Mouse (Mus musculus) forebrain, embryonic 11.5 days (tissue): ENCODE results near the gene Pef1. TPM values are rescaled to one million over a fixed set of nuclear protein-coding genes. Genes with fewer than 3 reads are reported as not detected.

Source experiments
- ATAC-seq: fragments of 200-750 bp; cut with Nextera tagmentation; replicated peaks from 2 replicates; pipeline ENCODE4 v1.8.0; 2017; ENCODE audit warnings: moderate TSS enrichment; ENCODE audit not compliant: low FRiP score
- DNase-seq: peaks from one replicate; pipeline ENCODE4 v3.0.0-alpha.2; 2017; ENCODE audit warnings: low spot score
- H3K27ac ChIP-seq: fragments of 300-500 bp; sonication (generic); 2 replicates; pipeline ENCODE4 v1.5.1; 2014; ENCODE audit warnings: low read depth, low read length
- H3K27me3 ChIP-seq: fragments of 300-500 bp; sonication (generic); 2 replicates; pipeline ENCODE4 v1.6.1; 2014; ENCODE audit warnings: mild to moderate bottlenecking, low read length, mixed read lengths; ENCODE audit not compliant: control insufficient read depth, insufficient read depth
- H3K36me3 ChIP-seq: fragments of 300-500 bp; sonication (generic); 2 replicates; pipeline ENCODE4 v1.6.1; 2014; ENCODE audit warnings: mild to moderate bottlenecking, low read length, moderate library complexity, mixed read lengths; ENCODE audit not compliant: control insufficient read depth, insufficient read depth
- H3K4me1 ChIP-seq: fragments of 300-500 bp; sonication (generic); replicated peaks from 2 replicates; pipeline ENCODE4 v1.6.1; 2014; ENCODE audit warnings: low read length, mixed read lengths; ENCODE audit not compliant: control insufficient read depth, insufficient read depth
- H3K4me2 ChIP-seq: fragments of 300-500 bp; sonication (generic); 2 replicates; pipeline ENCODE4 v1.6.1; 2014; ENCODE audit warnings: low read depth, mild to moderate bottlenecking, low read length, moderate library complexity, mixed read lengths; ENCODE audit not compliant: severe bottlenecking
- H3K4me3 ChIP-seq: fragments of 300-500 bp; sonication (generic); 2 replicates; pipeline ENCODE4 v1.5.1; 2014; ENCODE audit warnings: low read depth, low read length
- H3K9ac ChIP-seq: fragments of 300-500 bp; sonication (generic); 2 replicates; pipeline ENCODE4 v1.6.1; 2014; ENCODE audit warnings: low read length
- H3K9me3 ChIP-seq: fragments of 300-500 bp; sonication (generic); 2 replicates; pipeline ENCODE4 v1.6.1; 2016; ENCODE audit warnings: low read length, mixed read lengths; ENCODE audit not compliant: control insufficient read depth
- WGBS: fragments of 180-500 bp; shearing (Covaris S2); extraction: QIAGEN DNeasy Blood & Tissue Kit; methylation state at CpG from one replicate; pipeline ENCODE4 v1.1.7; 2014; 5-methylcytosine and 5-hydroxymethylcytosine counted together
- polyA plus RNA-seq: library from polyadenylated mRNA; unstranded; fragments of >200 nt; fragmentation: Nextera tagmentation; extraction: Ambion mirVana; gene quantifications from 2 replicates; pipeline ENCODE4 v1.2.1, GENCODE M21; 2014

The Pef1 gene
- polyA plus RNA-seq, 1 experiment from 2014 or later = 62.7 TPM

- no peak for DNase-seq
- WGBS = 68% methylated on average over 8 of the region's 8 CpGs
- no peak overlapping the region for H3K27ac ChIP-seq
- no peak for ATAC-seq
- H3K27me3 ChIP-seq = no peaks in the 10 kb centered on the region
- H3K9ac ChIP-seq = no peak overlapping the region
- H3K4me2 ChIP-seq = no peak overlapping the region
- H3K36me3 ChIP-seq = no peaks in the 10 kb centered on the region; the same call in 1 of the 2 replicates
- H3K9me3 ChIP-seq = no peaks in the 10 kb centered on the region
- H3K4me1 ChIP-seq = no peaks in the 10 kb centered on the region
- no peak overlapping the region for H3K4me3 ChIP-seq
Observed at GRCm38 (mm10) chr4:130121560-130121959, 19.2 kb downstream of the Pef1 start.

- ATAC-seq = no peak
- Histone ChIP-seq H3K9me3 (no peaks in the 10 kb centered on the region), H3K4me3 (no peak overlapping the region), H3K9ac (no peak overlapping the region), H3K27me3 (no peaks in the 10 kb centered on the region), H3K27ac (no peak overlapping the region), H3K36me3 (no peaks in the 10 kb centered on the region; the same call in 1 of the 2 replicates), H3K4me2 (no peak overlapping the region), H3K4me1 (no peaks in the 10 kb centered on the region)
- 93% methylated on average over 5 of the region's 5 CpGs for WGBS
- no peak for DNase-seq
Observed at GRCm38 (mm10) chr4:130123020-130123419, 20.7 kb downstream of the Pef1 start.

- Histone ChIP-seq H3K27ac (no peak overlapping the region), H3K36me3 (no peaks in the 10 kb centered on the region; the same call in 1 of the 2 replicates), H3K9ac (no peak overlapping the region), H3K9me3 (no peaks in the 10 kb centered on the region), H3K4me1 (no peaks in the 10 kb centered on the region), H3K27me3 (no peaks in the 10 kb centered on the region), H3K4me2 (no peak overlapping the region), H3K4me3 (no peak overlapping the region)
- WGBS = 92% methylated on average over 4 of the region's 4 CpGs
- ATAC-seq = no peak
- no peak for DNase-seq
Observed at GRCm38 (mm10) chr4:130124110-130124509, 21.8 kb downstream of the Pef1 start.

GRCm38 (mm10) chr4:130125164-130125563 lies 22.8 kb downstream of the Pef1 start:
- H3K9me3 ChIP-seq = no peaks in the 10 kb centered on the region
- 94% methylated on average over 6 of the region's 6 CpGs for WGBS
- H3K27me3 ChIP-seq = no peaks in the 10 kb centered on the region
- no peaks in the 10 kb centered on the region for H3K4me1 ChIP-seq
- no peak for DNase-seq
- H3K4me2 ChIP-seq = no peak overlapping the region
- H3K9ac ChIP-seq = no peak overlapping the region
- ATAC-seq = no peak
- H3K27ac ChIP-seq = no peak overlapping the region
- H3K36me3 ChIP-seq = no peaks in the 10 kb centered on the region; the same call in 1 of the 2 replicates
- no peak overlapping the region for H3K4me3 ChIP-seq

- H3K27me3 ChIP-seq = no peaks in the 10 kb centered on the region
- H3K4me3 ChIP-seq = no peak overlapping the region
- WGBS = 66% methylated on average over 5 of the region's 5 CpGs
- H3K9ac ChIP-seq = no peak overlapping the region
- H3K4me2 ChIP-seq = no peak overlapping the region
- no peaks in the 10 kb centered on the region for H3K4me1 ChIP-seq
- no peak overlapping the region for H3K27ac ChIP-seq
- DNase-seq (no peak), ATAC-seq (no peak)
- no peaks in the 10 kb centered on the region for H3K9me3 ChIP-seq
- H3K36me3 ChIP-seq = no peaks in the 10 kb centered on the region; the same call in 1 of the 2 replicates
Observed at GRCm38 (mm10) chr4:130125935-130126334, 23.6 kb downstream of the Pef1 start.

GRCm38 (mm10) chr4:130128907-130129306 lies 26.5 kb downstream of the Pef1 start:
- ATAC-seq (no peak), DNase-seq (no peak)

GRCm38 (mm10) chr4:130130082-130130481 lies 27.7 kb downstream of the Pef1 start:
- no peak for ATAC-seq
- DNase-seq = no peak
- H3K9ac ChIP-seq = no peak overlapping the region
- H3K27ac ChIP-seq = no peak overlapping the region
- no peaks in the 10 kb centered on the region; the same call in 1 of the 2 replicates for H3K36me3 ChIP-seq
- H3K4me1 ChIP-seq = no peaks in the 10 kb centered on the region
- 75% methylated on average over 10 of the region's 10 CpGs for WGBS
- H3K4me3 ChIP-seq = no peak overlapping the region
- no peak overlapping the region for H3K4me2 ChIP-seq
- H3K27me3 ChIP-seq = no peaks in the 10 kb centered on the region
- H3K9me3 ChIP-seq = no peaks in the 10 kb centered on the region

More at GRCm38 (mm10) chr4:130128907-130129306, 26.5 kb downstream of the Pef1 start:
- no peak overlapping the region for H3K4me3 ChIP-seq
- H3K9ac ChIP-seq = no peak overlapping the region
- no peaks in the 10 kb centered on the region for H3K4me1 ChIP-seq
- 85% methylated on average over 5 of the region's 5 CpGs for WGBS
- no peaks in the 10 kb centered on the region; the same call in 1 of the 2 replicates for H3K36me3 ChIP-seq
- no peak overlapping the region for H3K27ac ChIP-seq
- no peaks in the 10 kb centered on the region for H3K27me3 ChIP-seq
- no peak overlapping the region for H3K4me2 ChIP-seq
- no peaks in the 10 kb centered on the region for H3K9me3 ChIP-seq

- Histone ChIP-seq H3K4me2 (no peak overlapping the region), H3K36me3 (no peaks in the 10 kb centered on the region), H3K9ac (no peak overlapping the region), H3K4me1 (no peaks in the 10 kb centered on the region), H3K27ac (no peak overlapping the region), H3K4me3 (no peak overlapping the region), H3K27me3 (no peaks in the 10 kb centered on the region), H3K9me3 (no peaks in the 10 kb centered on the region)
- WGBS = 60% methylated on average over 13 of the region's 13 CpGs
- no peak for DNase-seq
- ATAC-seq = no peak
Observed at GRCm38 (mm10) chr4:130130641-130131350, 28.4 kb downstream of the Pef1 start.
